Comparison of ENCODE assay signal across 8 mouse cellular contexts in the genomic region with DNA sequence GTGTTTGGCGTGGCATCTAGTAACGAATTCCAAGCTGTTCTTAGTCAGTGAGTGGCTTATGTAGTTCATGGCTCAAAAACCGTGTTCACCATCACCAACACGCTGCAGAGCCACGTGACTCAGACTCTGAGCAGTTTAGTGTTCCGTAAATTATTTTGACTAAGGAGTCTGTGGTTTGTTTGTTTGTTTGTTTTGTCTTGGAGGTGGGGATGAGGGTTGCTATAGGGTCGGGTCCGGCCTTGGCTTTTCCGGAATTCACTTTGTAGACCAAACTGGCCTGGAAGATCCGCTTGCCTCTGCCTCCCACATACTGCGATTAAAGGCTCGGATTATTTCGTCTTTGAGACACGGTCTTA. TPM values are rescaled to one million over a fixed set of nuclear protein-coding genes. Genes with fewer than 3 reads are reported as not detected.
DNase-seq lines count a peak whose midpoint lies in the region; ATAC-seq lines count a peak whose summit lies in the region.

No protein-coding gene starts in this region.

- H3K4me3 ChIP-seq in heart, embryonic 11.5 days (ENCODE audit: low read depth, low read length), result peak overlapping the region; percentile 96
- H3K4me3 ChIP-seq in ES-E14 (ENCODE audit: insufficient read depth in 1 of 2, low read depth in 1 of 2, low read length in 2 of 2, poor library complexity in 1 of 2, severe bottlenecking in 1 of 2), result peak overlapping the region; percentile 77 to 89
- peak overlapping the region; percentile 80 for H3K4me3 ChIP-seq in forebrain, embryonic 16.5 days (replicated peaks; ENCODE audit: low read length)
- peak overlapping the region; percentile 81 for H3K4me3 ChIP-seq in liver, embryonic 13.5 days (replicated peaks)
- peak overlapping the region; percentile 90 for H3K4me3 ChIP-seq in stomach, embryonic 16.5 days (replicated peaks; ENCODE audit: low read length)

- peak overlapping the region; percentile 93 for H3K4me2 ChIP-seq in heart, embryonic 11.5 days
- peak overlapping the region; percentile 79 for H3K4me2 ChIP-seq in forebrain, embryonic 16.5 days (ENCODE audit: low read length)
- peak overlapping the region; percentile 86 for H3K4me2 ChIP-seq in liver, embryonic 13.5 days
- peak overlapping the region; percentile 85 for H3K4me2 ChIP-seq in stomach, embryonic 16.5 days (ENCODE audit: low read depth, low read length)

- intact Hi-C loops in heart, postnatal 36 days (cut with DNase I), result no loop called here

- DNase-seq in heart, postnatal 36 days, result no peak
- no peak for DNase-seq in ES-E14 (ENCODE audit: low read depth, low spot score)
- no peak for DNase-seq in liver, embryonic 13.5 days
- DNase-seq in ovary, postnatal 10 days (ENCODE audit: low spot score), result no peak
- no peak for DNase-seq in adrenal gland, postnatal 4 days (ENCODE audit: low spot score in 2 of 2)

- H3K27ac ChIP-seq in heart, embryonic 11.5 days (ENCODE audit: low read depth, low read length), result peak overlapping the region; percentile 72; the same call in 1 of the 2 replicates
- H3K27ac ChIP-seq in ES-E14 (ENCODE audit: insufficient read depth, low read depth, low read length, poor library complexity, severe bottlenecking), result peak overlapping the region; percentile 60; the same call in 1 of the 2 replicates
- H3K27ac ChIP-seq in forebrain, embryonic 16.5 days (ENCODE audit: low read length), result no peak overlapping the region; the same call in 1 of the 2 replicates
- peak overlapping the region; percentile 72 for H3K27ac ChIP-seq in liver, embryonic 13.5 days
- H3K27ac ChIP-seq in stomach, embryonic 16.5 days (ENCODE audit: low read length), result no peak overlapping the region

- peaks cover 10% of the 10 kb centered on the region; the same call in 1 of the 2 replicates for H3K36me3 ChIP-seq in heart, embryonic 11.5 days (ENCODE audit: control insufficient read depth, insufficient read depth, low read length)
- peaks cover 21% of the 10 kb centered on the region for H3K36me3 ChIP-seq in ES-E14 (ENCODE audit: control insufficient read depth, insufficient read depth, low read length, poor library complexity, severe bottlenecking)
- peaks cover 10% of the 10 kb centered on the region; the same call in 1 of the 2 replicates for H3K36me3 ChIP-seq in forebrain, embryonic 16.5 days (ENCODE audit: control insufficient read depth, insufficient read depth)
- H3K36me3 ChIP-seq in liver, embryonic 13.5 days, result peaks cover 29% of the 10 kb centered on the region
- H3K36me3 ChIP-seq in stomach, embryonic 16.5 days (ENCODE audit: control insufficient read depth, insufficient read depth, low read length), result peaks cover 4% of the 10 kb centered on the region

- H3K9me3 ChIP-seq in heart, embryonic 11.5 days (replicated peaks; ENCODE audit: control insufficient read depth, low read length), result peaks cover 2% of the 10 kb centered on the region; the same call in 1 of the 2 replicates
- no peaks in the 10 kb centered on the region for H3K9me3 ChIP-seq in ES-E14 (ENCODE audit: control insufficient read depth, insufficient read depth, low read depth, low read length)
- peaks cover 4% of the 10 kb centered on the region; the same call in 1 of the 2 replicates for H3K9me3 ChIP-seq in forebrain, embryonic 16.5 days (ENCODE audit: control insufficient read depth, low read length)
- H3K9me3 ChIP-seq in liver, embryonic 13.5 days (replicated peaks), result peaks cover 7% of the 10 kb centered on the region
- peaks cover 6% of the 10 kb centered on the region; the same call in 1 of the 2 replicates for H3K9me3 ChIP-seq in stomach, embryonic 16.5 days (replicated peaks; ENCODE audit: control insufficient read depth, low read length)

- no peaks in the 10 kb centered on the region for H3K27me3 ChIP-seq in heart, embryonic 11.5 days (ENCODE audit: control insufficient read depth, insufficient read depth, low read length)
- no peaks in the 10 kb centered on the region for H3K27me3 ChIP-seq in forebrain, embryonic 16.5 days (replicated peaks; ENCODE audit: control insufficient read depth, insufficient read depth, low read length)
- H3K27me3 ChIP-seq in liver, embryonic 13.5 days, result no peaks in the 10 kb centered on the region
- H3K27me3 ChIP-seq in stomach, embryonic 16.5 days (ENCODE audit: control insufficient read depth, insufficient read depth, low read length), result no peaks in the 10 kb centered on the region

- no peaks in the 10 kb centered on the region for H3K4me1 ChIP-seq in heart, embryonic 11.5 days (ENCODE audit: control insufficient read depth, insufficient read depth, low read length)
- peaks cover 2 to 3% of the 10 kb centered on the region in 2 experiments; a peak in 2 of 4 replicates for H3K4me1 ChIP-seq in ES-E14 (ENCODE audit: control insufficient read depth in 2 of 2, insufficient read depth in 2 of 2, low read length in 2 of 2, poor library complexity in 1 of 2)
- peaks cover 23% of the 10 kb centered on the region for H3K4me1 ChIP-seq in forebrain, embryonic 16.5 days (replicated peaks; ENCODE audit: control insufficient read depth, insufficient read depth, low read length)
- peaks cover 55% of the 10 kb centered on the region for H3K4me1 ChIP-seq in liver, embryonic 13.5 days (replicated peaks)
- peaks cover 18% of the 10 kb centered on the region for H3K4me1 ChIP-seq in stomach, embryonic 16.5 days (ENCODE audit: control insufficient read depth, insufficient read depth, low read length)

- 0 out of 2 replicates have a peak, but pooled peaks have one; percentile 5 for ATAC-seq in heart, embryonic 11.5 days (replicated peaks; ENCODE audit: insufficient number of reproducible peaks, low FRiP score, low TSS enrichment)
- no peak for ATAC-seq in forebrain, embryonic 16.5 days
- ATAC-seq in liver, embryonic 13.5 days (ENCODE audit: low read depth), result 0 out of 2 replicates have a peak, but pooled peaks have one; percentile 8
- no peak; the same call in 1 of the 2 replicates for ATAC-seq in stomach, embryonic 16.5 days (ENCODE audit: insufficient read depth, low FRiP score)

- in situ Hi-C loops in ES-E14 (cut with MboI; ENCODE audit: low sequenced_read_pairs in 2 of 2, unreplicated experiment in 2 of 2), result no loop called here

- WGBS in heart, embryonic 11.5 days (ENCODE audit: insufficient replicate concordance), result under 1% methylated on average over 14 of the region's 14 CpGs
- WGBS in forebrain, embryonic 16.5 days, result 0% methylated on average over 14 of the region's 14 CpGs
- under 1% methylated on average over 14 of the region's 14 CpGs for WGBS in liver, embryonic 13.5 days (ENCODE audit: insufficient replicate concordance)
- under 1% methylated on average over 14 of the region's 14 CpGs for WGBS in stomach, embryonic 16.5 days

- H3K9ac ChIP-seq in heart, embryonic 11.5 days (ENCODE audit: low read depth, low read length), result peak overlapping the region; percentile 92
- H3K9ac ChIP-seq in ES-E14 (ENCODE audit: insufficient read depth, low read depth, low read length, poor library complexity, severe bottlenecking), result peak overlapping the region; percentile 93
- peak overlapping the region; percentile 59 for H3K9ac ChIP-seq in forebrain, embryonic 16.5 days (replicated peaks; ENCODE audit: low read depth, low read length)
- peak overlapping the region; percentile 90 for H3K9ac ChIP-seq in liver, embryonic 13.5 days
- peak overlapping the region; percentile 92 for H3K9ac ChIP-seq in stomach, embryonic 16.5 days (ENCODE audit: low read length)

RNA-seq across cellular contexts. Expression of a gene that starts 0.6 kb away (rescaled TPM):
- 49.5 and 51.3 TPM in 2 replicates for polyA plus RNA-seq in heart, embryonic 11.5 days (2014; fragmentation: Nextera tagmentation; extraction: Ambion mirVana)
- total RNA-seq in heart, postnatal 36 days (2021), result 10 to 100 TPM; 79.4 to 95.6 TPM
- 41.1 and 41.6 TPM in 2 replicates for total RNA-seq in ES-E14 (2012; rRNA removed)
- 118 and 156 TPM in 2 replicates for polyA plus RNA-seq in forebrain, embryonic 16.5 days (2015; fragmentation: Nextera tagmentation; extraction: Ambion mirVana)
- 60.9 and 66.8 TPM in 2 replicates for polyA plus RNA-seq in liver, embryonic 13.5 days (2015; fragmentation: Nextera tagmentation; extraction: Ambion mirVana)
- 81.2 and 109 TPM in 2 replicates for polyA plus RNA-seq in stomach, embryonic 16.5 days (2015; fragmentation: Nextera tagmentation; extraction: Ambion mirVana)
- 100 to 1,000 TPM; 120 to 125 TPM for total RNA-seq in adrenal gland, postnatal 4 days (2021)

RNA-seq across cellular contexts. Expression of a gene that starts 0.6 kb away (rescaled TPM):
- 24.8 and 30.9 TPM in 2 replicates for polyA plus RNA-seq in heart, embryonic 11.5 days (2014; fragmentation: Nextera tagmentation; extraction: Ambion mirVana)
- total RNA-seq in heart, postnatal 36 days (2021), result 10 to 100 TPM; 27.7 to 28.4 TPM
- 18.1 and 24.4 TPM in 2 replicates for total RNA-seq in ES-E14 (2012; rRNA removed)
- 55.7 and 62.7 TPM in 2 replicates for polyA plus RNA-seq in forebrain, embryonic 16.5 days (2015; fragmentation: Nextera tagmentation; extraction: Ambion mirVana)
- 24.1 and 29.1 TPM in 2 replicates for polyA plus RNA-seq in liver, embryonic 13.5 days (2015; fragmentation: Nextera tagmentation; extraction: Ambion mirVana)
- 49.6 and 51.3 TPM in 2 replicates for polyA plus RNA-seq in stomach, embryonic 16.5 days (2015; fragmentation: Nextera tagmentation; extraction: Ambion mirVana)
- 10 to 100 TPM; 62.0 to 68.3 TPM for total RNA-seq in adrenal gland, postnatal 4 days (2021)

RNA-seq across cellular contexts. Expression of a gene that starts 14.5 kb away (rescaled TPM):
- polyA plus RNA-seq in heart, embryonic 11.5 days (2014; fragmentation: Nextera tagmentation; extraction: Ambion mirVana), result 0.49 and 0.51 TPM in 2 replicates
- total RNA-seq in heart, postnatal 36 days (2021), result not detected
- 0.85 and 1.1 TPM in 2 replicates for total RNA-seq in ES-E14 (2012; rRNA removed)
- 2.7 and 3.1 TPM in 2 replicates for polyA plus RNA-seq in forebrain, embryonic 16.5 days (2015; fragmentation: Nextera tagmentation; extraction: Ambion mirVana)
- 0.13 and 0.18 TPM in 2 replicates for polyA plus RNA-seq in liver, embryonic 13.5 days (2015; fragmentation: Nextera tagmentation; extraction: Ambion mirVana)
- polyA plus RNA-seq in stomach, embryonic 16.5 days (2015; fragmentation: Nextera tagmentation; extraction: Ambion mirVana), result 0.76 and 1.3 TPM in 2 replicates
- 1 to 10 TPM; 6.2 to 6.8 TPM for total RNA-seq in adrenal gland, postnatal 4 days (2021)

RNA-seq across cellular contexts. Expression of a gene that starts 17.1 kb away (rescaled TPM):
- 40.4 and 45.4 TPM in 2 replicates for polyA plus RNA-seq in heart, embryonic 11.5 days (2014; fragmentation: Nextera tagmentation; extraction: Ambion mirVana)
- 10 to 100 TPM; 21.3 to 24.2 TPM for total RNA-seq in heart, postnatal 36 days (2021)
- total RNA-seq in ES-E14 (2012; rRNA removed), result 23.9 and 25.7 TPM in 2 replicates
- polyA plus RNA-seq in forebrain, embryonic 16.5 days (2015; fragmentation: Nextera tagmentation; extraction: Ambion mirVana), result 55.5 and 61.7 TPM in 2 replicates
- polyA plus RNA-seq in liver, embryonic 13.5 days (2015; fragmentation: Nextera tagmentation; extraction: Ambion mirVana), result 20.3 and 22.7 TPM in 2 replicates
- 48.0 and 54.7 TPM in 2 replicates for polyA plus RNA-seq in stomach, embryonic 16.5 days (2015; fragmentation: Nextera tagmentation; extraction: Ambion mirVana)
- 10 to 100 TPM; 41.2 to 43.1 TPM for total RNA-seq in adrenal gland, postnatal 4 days (2021)

RNA-seq across cellular contexts. Expression of a gene that starts 23.8 kb away (rescaled TPM):
- polyA plus RNA-seq in heart, embryonic 11.5 days (2014; fragmentation: Nextera tagmentation; extraction: Ambion mirVana), result 0.08 and 0.20 TPM in 2 replicates
- total RNA-seq in heart, postnatal 36 days (2021), result under 1 TPM; 0.08 to 0.30 TPM
- 1.9 and 3.0 TPM in 2 replicates for total RNA-seq in ES-E14 (2012; rRNA removed)
- polyA plus RNA-seq in forebrain, embryonic 16.5 days (2015; fragmentation: Nextera tagmentation; extraction: Ambion mirVana), result 0.67 and 1.1 TPM in 2 replicates
- polyA plus RNA-seq in liver, embryonic 13.5 days (2015; fragmentation: Nextera tagmentation; extraction: Ambion mirVana), result 0.08 and 0.14 TPM in 2 replicates
- polyA plus RNA-seq in stomach, embryonic 16.5 days (2015; fragmentation: Nextera tagmentation; extraction: Ambion mirVana), result 42.8 and 62.7 TPM in 2 replicates
- under 1 TPM; 0.34 to 0.59 TPM for total RNA-seq in adrenal gland, postnatal 4 days (2021)

Comparison
In these comparisons a context has a peak if more than half of its experiments do, and no peak if none do; other contexts are left out.
1. ATAC-seq: peak in heart, embryonic 11.5 days (single experiment) and liver, embryonic 13.5 days (single experiment); none in forebrain, embryonic 16.5 days (single experiment) and stomach, embryonic 16.5 days (single experiment).
2. H3K27ac ChIP-seq: peak in heart, embryonic 11.5 days (single experiment), ES-E14 (single experiment) and liver, embryonic 13.5 days (single experiment); none in forebrain, embryonic 16.5 days (single experiment) and stomach, embryonic 16.5 days (single experiment).
3. Peak in every context shown above with its lines, with median percentiles within 50 percentile points of each other: H3K4me2 ChIP-seq, H3K4me3 ChIP-seq and H3K9ac ChIP-seq.